Mouse (Mus musculus) CD4-positive, CD25-positive, alpha-beta regulatory T cell, adult 2 months (primary cell): ENCODE data around the gene Fam166b.
A peak's percentile ranks its signal among the peaks of the same experiment; 100 is the strongest.

Source experiments
- DNase-seq: peaks from one replicate; pipeline ENCODE4 v3.0.0-alpha.2; 2012; ENCODE audit warnings: low read depth, low spot score

Fam166b gene

DNA sequence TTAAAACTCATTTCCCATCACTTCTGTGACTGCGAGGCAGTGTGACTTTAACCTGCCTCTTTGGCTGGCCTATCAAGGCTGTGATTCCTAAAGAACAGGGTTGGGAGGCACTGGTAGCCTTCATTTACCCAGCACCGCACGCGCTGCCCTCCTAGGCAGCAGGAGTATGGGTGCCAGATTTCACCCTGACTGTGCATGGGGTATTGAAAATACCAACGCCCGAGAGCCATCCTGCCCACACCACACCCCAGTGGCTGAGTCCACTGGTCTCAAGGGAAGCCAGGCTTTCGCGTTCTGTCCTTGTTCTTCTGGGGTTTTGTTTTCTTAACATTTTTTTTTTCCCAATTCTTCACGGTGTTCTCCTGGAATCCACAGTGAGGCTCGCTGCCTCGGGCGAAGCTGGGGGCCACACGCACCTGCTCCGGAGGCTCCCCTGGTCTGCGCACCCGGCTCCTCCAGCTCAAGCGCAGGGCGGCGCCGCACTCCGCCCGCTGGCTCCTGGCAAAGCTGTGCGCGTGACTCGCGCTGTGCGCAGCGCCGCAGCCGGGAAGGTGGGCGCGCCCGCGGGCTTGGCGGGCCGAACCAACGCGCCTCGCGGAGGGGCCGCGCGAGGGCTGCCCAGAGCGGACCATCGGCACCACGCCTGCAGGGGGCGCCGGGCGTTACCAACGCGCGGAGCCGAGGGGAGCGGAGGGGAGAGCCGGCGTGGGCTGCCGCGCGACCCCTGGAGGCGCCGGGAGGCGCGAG lies 47.4 kb downstream of the Fam166b start, which contains the start of gene Rusc2:
TSS of gene Rusc2 (plus strand) at position 572 of the 747 bp plus-strand sequence.
- DNase-seq: peak; percentile 22

DNA sequence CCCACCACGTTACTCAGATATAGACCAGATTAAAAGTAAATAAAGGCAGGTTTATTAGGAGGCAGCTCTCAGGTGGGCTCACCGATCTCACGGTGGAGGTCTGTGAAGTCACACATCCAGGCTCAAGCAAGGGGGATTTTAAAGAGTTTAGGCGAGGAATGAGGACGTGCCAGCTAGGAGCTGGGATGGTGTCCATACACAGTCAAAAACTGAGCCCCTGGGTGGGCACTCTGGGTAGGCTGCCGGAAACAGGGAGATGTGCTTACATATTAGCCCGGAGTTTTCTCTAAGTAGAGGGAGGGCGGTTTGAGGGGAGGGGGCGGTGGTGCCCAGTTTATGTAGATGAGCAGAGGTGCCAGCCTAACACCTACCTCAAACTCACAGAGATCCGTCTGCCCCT lies 48.0 kb downstream of the Fam166b start:
- no peak for DNase-seq

DNA sequence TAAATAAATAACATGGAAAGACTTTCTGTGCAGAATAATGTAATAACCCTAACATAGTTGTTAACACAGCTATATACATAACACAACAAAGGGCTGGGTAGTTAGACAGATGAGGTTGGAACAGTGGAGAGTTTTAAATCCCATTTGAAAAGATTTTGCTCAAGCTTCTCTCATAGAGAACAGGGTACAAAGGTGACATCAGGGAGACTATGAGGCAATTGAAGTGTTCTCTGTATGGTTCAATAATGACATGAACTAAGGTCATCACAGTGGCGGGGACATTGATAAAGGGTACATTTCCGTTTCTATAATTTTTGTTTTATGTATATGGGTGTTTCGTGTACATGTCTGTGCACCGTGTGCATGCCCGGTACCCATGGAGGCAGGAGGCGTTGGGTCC lies 49.3 kb downstream of the Fam166b start:
- DNase-seq: no peak
